Mouse (Mus musculus): ENCODE measurements around the gene Agtpbp1.
"Not testable (repeated sequence)": the region's sequence is repeated elsewhere in the genome, so short reads cannot be mapped to it uniquely, and the experiment has no call there.

The Agtpbp1 gene

DNA sequence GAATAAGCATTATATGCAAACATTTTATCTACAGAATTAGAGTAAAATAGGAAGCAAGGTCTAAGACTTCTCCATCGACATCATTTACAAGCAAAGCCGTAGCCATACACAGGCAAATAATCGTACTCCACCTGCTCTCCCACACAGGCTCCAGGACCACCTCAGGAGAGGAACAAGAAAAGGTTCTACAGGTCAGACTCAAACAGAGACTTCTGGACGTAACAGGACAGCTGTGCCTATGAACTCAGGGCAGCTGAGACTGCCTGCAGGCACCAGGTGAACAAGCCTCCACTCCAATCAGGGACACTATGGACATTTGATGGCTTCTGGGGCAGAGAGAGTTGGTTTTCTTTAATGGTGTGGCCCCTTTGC, 103.6 kb downstream of the Agtpbp1 start:
- no peak for DNase-seq (ENCODE audit: low read depth, low spot score)

DNA sequence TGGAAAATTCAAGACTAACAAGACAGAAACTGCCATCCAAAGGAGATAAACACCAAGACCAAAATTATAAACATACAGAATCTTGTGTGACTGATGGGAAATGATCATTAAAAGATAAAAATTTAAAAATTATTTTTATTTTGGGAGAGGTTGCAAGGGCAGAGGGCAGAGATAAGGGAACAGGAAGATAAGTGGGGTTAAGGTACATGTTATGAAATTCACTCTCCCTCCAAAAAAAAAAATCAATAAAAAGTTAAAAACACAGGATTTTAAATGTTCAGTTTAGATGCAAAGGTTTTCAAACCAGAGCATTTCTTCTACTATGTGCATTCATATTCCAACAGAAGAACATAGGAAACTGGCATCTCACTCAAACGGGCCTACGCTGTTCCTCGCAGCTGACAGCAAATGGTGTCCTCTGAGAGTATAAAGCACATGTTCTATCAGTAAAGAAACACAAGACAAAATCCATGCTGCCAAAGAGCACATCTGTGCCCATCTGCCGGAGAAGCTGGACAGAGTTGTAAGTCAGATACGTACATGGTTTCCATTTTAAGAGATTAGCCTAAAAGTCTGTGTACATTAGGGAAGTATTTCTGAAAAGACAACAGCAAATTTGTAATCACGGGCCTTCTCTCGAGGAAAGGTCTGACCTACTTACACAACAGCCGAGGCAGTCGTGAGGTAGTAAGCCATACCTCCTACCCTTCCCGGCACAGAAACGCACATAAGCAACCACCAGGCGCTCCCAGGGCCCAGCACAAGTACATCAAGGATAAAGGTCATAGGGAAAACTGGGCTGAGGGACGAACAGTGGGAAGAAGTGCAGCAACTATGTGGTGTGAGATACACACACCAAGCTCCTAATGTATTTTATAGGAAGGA, 104.2 kb downstream of the Agtpbp1 start:
- peak; percentile 54 for DNase-seq (ENCODE audit: low read depth, low spot score)

DNA sequence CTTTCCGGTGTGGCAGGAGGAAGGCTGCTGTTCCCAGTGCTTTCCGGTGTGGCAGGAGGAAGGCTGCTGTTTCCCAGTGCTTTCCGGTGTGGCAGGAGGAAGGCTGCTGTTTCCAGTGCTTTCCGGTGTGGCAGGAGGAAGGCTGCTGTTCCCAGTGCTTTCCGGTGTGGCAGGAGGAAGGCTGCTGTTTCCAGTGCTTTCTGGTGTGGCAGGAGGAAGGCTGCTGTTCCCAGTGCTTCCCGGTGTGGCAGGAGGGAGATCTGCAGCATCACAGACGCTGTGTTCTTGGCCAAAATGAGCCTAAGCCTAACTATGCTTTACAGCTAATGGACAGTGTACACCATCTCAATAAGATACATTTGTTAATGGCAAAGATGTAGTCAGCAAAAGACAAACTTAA, 107.1 kb downstream of the Agtpbp1 start:
- not testable (repeated sequence) for DNase-seq (ENCODE audit: low read depth, low spot score)

DNA sequence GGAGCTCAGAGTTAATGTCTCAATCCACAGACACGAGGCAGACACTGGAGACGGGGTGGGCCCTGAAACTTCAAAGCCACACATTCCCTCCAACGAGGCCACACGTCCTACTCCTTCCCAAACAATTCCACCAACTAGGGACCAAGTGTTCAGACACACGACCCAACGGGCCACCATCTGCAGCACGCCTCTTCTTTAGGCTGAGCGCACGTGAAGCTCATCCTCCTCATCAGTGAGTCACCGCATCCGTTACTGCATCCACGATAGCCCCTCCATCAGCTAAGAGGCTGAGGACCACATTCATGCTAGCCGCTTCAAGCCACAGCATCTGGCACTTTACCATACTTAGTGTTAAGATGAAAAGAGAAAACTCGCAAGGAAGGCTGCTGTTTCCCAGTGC, 107.6 kb downstream of the Agtpbp1 start:
- no peak for DNase-seq (ENCODE audit: low read depth, low spot score)

DNA sequence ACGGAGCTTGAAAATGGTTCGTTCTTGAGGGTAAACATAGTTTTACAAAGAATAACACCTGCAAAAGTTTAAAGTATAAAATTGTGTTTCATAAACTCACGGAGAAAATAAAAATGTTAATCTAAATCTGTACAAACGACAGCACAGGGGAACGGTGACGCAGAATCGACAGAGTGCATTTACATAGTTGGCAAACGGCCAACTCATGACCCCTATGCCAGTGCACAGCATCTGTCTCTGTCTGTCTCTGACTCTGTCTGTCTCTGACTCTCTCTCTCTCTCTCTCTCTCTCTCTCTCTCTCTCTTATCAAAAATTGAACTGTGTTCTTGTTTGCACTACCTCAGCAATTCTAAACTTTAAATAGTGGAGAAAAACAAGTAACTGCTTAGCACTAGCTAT, 110.1 kb downstream of the Agtpbp1 start:
- DNase-seq (ENCODE audit: low read depth, low spot score): no peak

DNA sequence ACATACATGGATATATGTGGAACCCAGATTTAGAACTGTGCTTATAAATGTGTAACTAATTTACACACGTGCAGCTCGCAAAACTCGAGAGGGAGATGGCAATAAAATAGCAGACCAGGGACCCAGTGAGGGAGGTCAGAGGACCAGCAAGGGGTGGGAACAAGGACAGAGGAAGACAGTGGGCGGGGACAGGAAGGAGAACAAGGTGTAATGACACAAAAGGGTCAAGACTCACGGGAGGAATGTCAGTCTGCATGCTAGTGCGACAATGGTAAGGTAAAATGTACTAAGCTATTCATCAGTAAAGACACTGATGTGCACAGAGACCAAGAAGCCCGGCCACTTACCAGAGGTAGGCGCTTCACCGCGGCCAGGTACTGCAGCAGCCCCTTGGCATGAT, 111.7 kb downstream of the Agtpbp1 start:
- no peak for DNase-seq (ENCODE audit: low read depth, low spot score)

DNA sequence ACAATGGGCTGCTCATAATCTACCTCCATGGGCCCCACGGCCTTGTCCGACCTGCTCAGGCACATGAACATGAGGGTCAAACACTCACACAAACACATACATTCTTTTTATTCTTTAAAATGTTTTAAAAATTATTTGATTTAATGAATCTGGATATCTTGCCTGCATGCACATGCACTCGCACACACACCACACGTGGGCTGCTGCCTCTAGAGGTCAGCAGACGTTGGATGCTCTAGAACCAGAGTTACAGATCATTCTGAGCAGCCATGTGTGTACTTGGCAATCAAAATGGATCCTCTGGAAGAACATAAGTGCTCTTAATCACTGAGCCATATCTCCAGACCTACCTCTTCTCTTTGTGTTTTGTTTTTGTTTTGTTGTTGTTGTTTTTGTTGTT, 112.8 kb downstream of the Agtpbp1 start:
- DNase-seq (ENCODE audit: low read depth, low spot score): no peak

DNA sequence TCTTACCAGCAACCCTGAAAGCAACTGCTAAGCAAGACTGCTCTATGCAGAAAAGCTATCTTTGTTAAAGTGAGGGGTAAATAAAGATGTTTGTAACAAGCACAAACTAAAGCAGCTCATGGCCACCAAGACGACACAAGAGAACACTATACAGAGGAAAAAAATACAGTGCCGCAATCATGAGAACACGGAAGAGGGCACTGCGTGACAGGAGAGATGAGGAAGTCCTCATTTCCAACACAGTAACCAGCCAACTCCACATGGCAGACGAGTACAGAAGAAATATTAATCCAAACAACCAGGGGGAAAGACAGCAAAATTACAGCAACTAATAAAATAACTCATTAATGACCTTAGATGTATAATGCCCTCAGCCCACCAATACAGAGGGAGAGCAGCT, 115.3 kb downstream of the Agtpbp1 start:
- no peak for DNase-seq (ENCODE audit: low read depth, low spot score)

DNA sequence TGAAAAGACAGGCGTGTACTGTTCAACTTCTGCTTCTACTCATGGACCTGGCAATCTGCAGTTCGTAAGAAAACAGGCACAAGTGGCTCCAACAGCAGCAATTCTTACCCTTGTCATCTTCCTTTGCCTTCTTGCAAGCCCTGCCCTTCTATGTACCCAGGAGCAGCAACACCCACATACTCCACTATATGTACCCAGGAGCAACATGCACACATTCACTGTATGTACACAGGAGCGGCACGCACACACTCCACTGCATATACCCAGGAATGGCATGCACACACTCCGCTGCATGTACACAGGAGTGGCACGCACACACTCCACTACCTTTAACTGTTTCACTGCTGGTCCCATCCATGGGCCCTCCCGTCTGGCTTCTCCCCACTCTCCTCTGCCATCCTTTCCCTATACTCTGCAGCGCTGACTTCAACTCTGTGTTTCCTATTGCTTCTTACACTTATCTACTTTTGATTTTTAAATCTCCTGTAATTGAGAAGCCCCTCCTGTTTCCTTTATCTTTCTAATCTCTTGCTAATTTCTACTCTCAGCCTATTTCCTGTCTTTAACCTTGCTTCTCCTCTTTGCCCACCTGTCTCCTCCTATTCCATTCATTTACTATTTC, 116.7 kb downstream of the Agtpbp1 start:
- no peak for DNase-seq (ENCODE audit: low read depth, low spot score)

DNA sequence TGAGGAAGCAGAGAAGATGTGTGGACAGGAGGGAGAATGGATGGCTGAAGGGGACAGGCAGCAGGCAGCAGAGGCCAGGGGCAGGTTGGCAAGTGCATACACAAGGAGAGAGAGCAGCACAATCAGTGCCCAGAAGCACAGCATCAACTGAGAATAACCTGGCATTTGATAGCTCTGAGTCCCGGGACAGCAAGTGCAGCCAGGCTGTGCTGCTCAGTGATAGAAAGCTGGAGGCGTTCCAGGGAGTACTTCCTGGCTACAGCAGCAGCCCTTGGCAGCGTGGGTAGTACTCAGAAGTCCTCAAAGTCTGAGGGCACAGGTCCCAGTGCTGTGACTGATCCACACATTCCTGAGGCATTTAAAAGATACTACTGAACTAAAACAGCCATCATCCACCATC, 117.4 kb downstream of the Agtpbp1 start:
- peak; percentile 56 for DNase-seq (ENCODE audit: low read depth, low spot score)

DNA sequence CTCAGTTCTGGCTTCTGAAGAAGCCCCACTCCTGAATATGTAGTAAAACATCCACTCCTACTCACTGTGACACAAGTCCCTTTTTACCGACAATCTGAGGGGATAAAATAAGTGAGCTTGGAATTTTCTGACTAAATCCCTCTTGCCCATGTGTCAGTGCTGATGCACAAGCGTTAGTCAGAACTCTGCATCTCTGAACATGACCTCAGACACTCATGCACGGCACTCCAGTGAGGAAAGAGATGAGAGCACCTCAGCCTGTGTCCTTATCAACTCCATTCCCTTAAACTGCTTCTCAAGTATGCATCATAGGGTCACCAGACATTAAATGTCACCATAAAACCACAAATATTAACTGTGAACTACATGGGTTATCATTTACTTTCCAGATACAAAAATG, 124.1 kb downstream of the Agtpbp1 start:
- no peak for DNase-seq (ENCODE audit: low read depth, low spot score)

DNA sequence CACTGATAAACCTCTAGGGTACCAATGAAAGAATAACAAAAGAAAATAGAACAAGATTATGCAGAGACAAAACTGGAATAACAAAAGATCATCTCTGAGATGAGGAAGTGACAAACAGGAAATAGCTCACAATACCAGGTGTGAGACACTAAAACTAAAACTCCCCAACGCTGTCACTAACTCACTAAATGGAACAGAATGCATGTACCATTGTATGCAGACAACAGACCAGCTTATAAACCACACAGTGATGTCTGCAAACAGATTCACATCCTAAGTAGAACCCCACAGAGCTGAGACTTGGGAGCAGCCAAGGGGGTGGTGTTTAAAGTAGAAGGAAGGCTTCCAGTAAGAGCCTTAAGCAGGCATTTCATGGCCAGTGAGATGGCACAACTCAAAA, 128.8 kb downstream of the Agtpbp1 start:
- DNase-seq (ENCODE audit: low read depth, low spot score): no peak

DNA sequence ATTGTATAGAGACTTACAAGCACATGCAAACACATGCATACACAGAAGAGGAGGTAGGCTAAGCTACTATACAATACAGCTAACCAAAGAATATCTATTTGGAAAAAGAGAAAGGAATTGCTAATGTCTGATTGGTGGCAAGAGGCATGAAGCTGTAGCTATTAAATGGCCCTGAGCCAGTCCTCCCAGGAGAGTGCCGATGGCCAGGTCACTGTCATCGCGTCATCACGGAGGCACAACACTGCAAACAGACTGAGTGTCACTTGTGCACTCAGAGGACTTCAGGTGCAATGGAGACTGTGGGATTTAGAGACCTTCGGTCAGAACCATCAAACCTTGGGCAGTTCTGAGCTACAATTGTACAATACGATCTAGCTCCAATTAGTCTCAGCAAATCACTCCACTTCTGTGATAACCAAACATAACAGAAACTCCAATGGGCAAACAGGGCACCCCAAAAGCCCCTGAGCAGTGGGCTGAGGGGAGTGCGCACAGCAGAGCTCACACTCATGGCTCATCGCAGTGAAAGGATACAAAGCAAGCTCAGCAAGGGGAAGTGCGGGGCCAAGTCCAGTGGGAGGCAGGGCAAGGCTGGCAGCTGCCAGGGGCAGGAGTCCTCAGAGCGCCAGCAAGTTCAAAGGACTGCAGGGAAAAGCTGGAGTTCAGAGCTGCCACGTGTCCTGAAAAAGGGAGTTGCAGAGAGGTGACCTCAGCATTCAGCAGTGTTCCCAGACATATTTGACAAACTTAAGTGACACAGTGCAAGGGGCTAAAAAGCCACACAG, 130.8 kb downstream of the Agtpbp1 start:
- DNase-seq (ENCODE audit: low read depth, low spot score): no peak

DNA sequence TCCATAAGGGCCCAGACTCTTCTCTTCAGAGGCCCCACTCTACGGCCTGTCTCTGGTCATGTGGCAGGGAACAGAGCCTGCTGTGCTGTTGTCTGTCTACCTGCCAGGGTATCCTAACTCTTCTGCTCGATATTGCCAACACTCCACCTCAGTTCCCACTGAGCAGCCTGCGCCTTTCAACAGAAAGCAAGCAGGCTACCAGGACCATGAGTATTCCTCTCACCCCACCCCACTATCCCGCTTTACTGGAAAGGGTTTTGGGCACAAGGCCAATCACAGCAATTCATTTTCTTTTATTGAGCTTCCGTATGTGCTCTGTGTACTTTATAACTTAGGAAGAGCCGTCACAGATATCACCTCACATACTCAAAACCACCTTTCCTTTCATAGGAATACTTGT, 131.4 kb downstream of the Agtpbp1 start:
- no peak for DNase-seq (ENCODE audit: low read depth, low spot score)

DNA sequence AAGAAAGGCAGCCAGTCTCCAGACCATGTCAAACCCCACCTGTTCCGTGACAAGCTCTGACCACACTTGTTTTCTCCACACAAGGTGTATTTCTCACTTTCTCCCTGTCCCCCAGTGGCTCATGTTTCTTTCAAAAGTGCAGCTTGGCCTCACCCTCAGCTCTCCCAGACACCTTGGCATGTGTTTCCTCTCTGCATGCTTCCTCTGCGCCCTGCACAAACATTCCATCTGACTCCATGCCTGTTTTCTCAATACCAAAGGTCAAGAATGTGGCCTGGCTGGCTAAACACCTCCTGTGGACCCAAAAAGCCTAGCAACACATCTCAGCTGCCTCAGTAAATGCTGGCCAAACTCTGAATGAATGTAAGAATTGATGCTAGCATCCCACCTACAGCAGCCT, 132.0 kb downstream of the Agtpbp1 start:
- DNase-seq (ENCODE audit: low read depth, low spot score): no peak

DNA sequence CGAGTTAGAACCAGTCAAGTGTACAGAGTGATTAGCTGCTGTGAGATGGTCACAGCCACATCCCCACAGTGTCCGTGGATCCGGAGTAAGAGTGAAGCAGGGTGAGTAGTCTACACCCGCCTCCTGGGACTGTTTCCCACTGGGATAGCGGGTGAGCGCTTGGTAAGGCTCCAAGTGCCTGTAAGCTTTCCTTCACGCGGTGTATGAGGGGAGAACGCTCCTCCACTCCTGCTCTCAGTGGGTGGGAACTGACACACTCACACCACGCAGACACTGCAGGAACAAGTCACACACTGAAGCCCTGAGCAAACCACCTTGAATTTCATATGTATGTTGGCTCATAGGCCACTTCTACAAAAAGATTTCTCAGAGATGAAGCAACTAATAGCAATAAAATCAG, 134.2 kb downstream of the Agtpbp1 start:
- DNase-seq (ENCODE audit: low read depth, low spot score): no peak

DNA sequence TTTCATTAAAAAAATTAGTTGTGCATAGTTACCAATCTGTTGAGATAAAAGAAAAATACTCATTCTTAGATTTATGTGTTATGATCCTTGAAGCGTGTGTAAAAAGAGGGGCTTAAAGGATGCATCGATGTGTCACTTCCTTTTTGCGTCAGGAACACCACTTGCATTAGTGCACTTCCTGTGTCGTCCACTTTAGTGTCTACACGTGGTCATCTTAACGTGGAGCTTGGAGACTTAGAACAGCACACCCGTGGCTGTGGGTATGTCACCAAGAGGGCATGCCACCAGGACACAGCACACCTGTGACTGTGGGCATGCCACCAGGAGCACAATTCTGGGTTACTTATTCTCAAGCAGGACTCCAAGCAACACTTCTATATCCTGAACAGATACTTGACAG, 137.9 kb downstream of the Agtpbp1 start:
- no peak for DNase-seq (ENCODE audit: low read depth, low spot score)

DNA sequence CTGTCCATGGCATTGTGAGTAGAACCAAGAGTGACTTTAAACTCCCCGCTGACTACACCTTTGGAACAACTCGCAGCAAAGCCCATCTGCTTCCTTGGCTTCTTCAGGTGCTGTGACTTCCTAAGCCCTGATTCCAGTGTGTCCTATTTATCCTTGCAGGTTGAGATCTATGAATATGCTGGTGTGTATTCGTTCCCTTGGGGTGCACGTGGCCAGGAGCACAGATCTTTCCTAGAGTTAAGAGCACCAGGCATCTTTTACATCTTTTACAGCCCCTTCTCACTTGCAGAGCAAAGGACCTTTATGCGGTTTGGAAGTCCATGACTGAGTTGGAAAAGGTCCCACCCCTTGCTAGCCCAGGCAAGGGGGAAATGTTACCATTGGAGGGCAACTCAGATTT, 139.8 kb downstream of the Agtpbp1 start:
- no peak for DNase-seq (ENCODE audit: low read depth, low spot score)

DNA sequence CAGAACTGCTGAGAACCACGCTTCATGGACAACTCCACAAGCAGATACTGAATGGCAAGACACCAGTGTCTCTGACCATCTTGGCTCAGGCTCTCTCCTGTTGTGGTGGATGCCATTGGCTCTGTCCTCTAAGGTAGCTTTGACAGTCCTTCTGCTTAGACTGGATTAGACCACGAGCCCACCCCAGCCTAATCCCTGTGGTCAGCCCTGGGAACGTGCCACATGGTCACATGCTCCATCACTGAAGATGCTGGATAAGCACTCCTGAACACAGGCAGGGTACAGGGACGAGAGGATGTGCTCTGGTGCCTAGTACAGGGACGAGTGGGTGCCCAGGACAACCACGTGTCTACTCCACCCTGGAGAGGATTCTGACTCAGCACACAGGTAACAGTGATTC, 140.7 kb downstream of the Agtpbp1 start:
- no peak for DNase-seq (ENCODE audit: low read depth, low spot score)

DNA sequence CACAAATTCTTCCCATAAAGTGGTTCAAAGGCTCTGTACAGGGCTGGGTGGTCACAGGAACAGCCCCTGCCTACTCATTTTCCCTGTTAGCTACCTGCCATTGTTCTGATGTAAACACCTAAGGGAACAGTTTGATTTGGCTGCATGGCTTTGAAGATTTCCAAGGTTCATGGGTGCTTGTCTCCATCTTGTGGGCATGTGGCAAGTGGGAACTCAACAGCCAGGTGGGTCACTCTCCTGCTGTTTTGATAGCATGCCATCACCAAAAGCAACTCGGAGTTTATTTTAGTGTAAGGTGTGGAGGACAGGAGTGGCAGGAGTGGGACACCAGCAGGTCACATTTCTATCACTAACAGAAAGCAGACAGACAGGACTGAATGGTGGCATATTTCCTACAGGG, 145.3 kb downstream of the Agtpbp1 start:
- no peak for DNase-seq (ENCODE audit: low read depth, low spot score)

DNA sequence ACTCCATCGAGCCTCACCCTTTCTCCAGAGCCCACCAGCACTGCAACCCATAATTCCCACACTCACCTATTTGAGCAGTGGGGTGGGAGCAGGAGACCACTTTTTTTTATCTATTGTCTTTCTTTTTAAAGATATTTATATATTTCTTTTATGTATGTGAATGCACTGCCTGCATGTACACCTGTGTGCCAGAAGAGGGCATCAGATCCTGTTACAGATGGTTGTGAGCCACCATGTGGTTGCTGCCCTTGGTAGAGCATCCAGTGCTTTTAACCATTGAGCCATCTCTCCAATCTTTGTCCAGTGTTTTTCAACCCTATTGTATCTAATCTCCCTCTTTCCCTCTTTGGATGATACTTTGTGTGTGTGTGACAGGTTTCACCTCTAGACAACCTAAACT, 150.5 kb downstream of the Agtpbp1 start:
- DNase-seq (ENCODE audit: low read depth, low spot score): no peak

DNA sequence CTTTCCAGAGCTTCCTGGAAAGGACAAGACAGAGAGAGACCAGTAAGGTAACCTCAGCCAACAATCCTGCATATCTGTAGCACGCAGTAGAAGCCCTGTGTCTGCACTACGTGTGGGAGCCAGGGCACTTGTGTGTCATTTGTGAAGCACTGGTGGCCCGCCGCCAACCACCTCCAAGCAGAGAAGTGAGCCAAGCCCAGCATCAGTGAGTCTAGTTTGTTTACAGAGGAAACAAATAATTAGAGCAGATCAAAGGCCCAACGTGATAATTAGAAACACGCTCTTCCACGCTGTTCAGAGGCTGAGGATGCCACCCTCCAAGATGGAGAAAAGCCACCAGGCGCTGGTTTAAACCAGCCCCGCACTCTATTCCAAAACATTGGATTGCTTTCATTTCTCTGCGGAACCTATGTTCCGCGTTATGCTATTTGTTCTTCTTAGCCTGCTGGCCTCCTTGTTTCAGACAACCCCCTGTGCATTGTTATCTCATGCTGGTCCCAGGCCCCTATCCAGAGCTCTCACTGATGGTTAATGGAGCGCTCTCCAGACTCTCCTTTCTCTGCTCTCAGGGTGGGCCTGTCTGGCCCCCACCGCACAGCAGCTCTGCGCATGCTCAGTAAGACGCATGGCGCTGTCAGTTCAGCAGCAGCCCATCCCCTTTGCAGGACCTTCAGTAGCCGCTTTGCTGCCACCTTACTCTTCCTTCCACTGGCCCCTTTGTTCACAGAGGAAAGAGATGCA, 153.7 kb downstream of the Agtpbp1 start:
- DNase-seq (ENCODE audit: low read depth, low spot score): no peak

All from telencephalon, adult 2 months (tissue).